Mouse (Mus musculus) layer of hippocampus, postnatal 10 days (tissue): ENCODE data around the gene Polg2. TPM values are rescaled to one million over a fixed set of nuclear protein-coding genes. Genes with fewer than 3 reads are reported as not detected.
"Not testable (repeated sequence)": the region's sequence is repeated elsewhere in the genome, so short reads cannot be mapped to it uniquely, and the experiment has no call there.

Source experiments
- DNase-seq, 2 experiments: peaks; one replicate each; pipeline ENCODE4 v3.0.0; 2021; ENCODE audit warnings: low spot score in 2 of 2
- microRNA-seq, 2 experiments: library from miRNA; unstranded; fragments of <30 nt; microRNA quantifications; one replicate each; pipeline ENCODE4 v1.2.0; 2021
- total RNA-seq, 2 experiments: library from RNA; stranded (reverse); gene quantifications; 2 replicates each; pipeline ENCODE4 v1.2.3; 2021

Gene Polg2
- total RNA-seq, 2 experiments from 2014 or later, result 3.9 to 5.6 TPM

GRCm38 (mm10) chr11:106728402-106729366 lies 50.7 kb downstream of the Polg2 start:
- DNase-seq, result no peak

GRCm38 (mm10) chr11:106727967-106728366 lies 51.4 kb downstream of the Polg2 start:
- no peak for DNase-seq

- DNase-seq, result not testable (repeated sequence)
Measured at GRCm38 (mm10) chr11:106724916-106725235, 54.5 kb downstream of the Polg2 start.

- no peak for DNase-seq
Measured at GRCm38 (mm10) chr11:106724176-106724915, 55.0 kb downstream of the Polg2 start.

- DNase-seq, result no peak
Measured at GRCm38 (mm10) chr11:106723611-106724125, 55.7 kb downstream of the Polg2 start.

- no peak for DNase-seq
Measured at GRCm38 (mm10) chr11:106722831-106723361, 56.4 kb downstream of the Polg2 start.

GRCm38 (mm10) chr11:106720379-106720778 lies 59.0 kb downstream of the Polg2 start:
- DNase-seq, result no peak

Small RNAs within 50 kb of the gene (microRNA-seq; reads per million reads assigned to microRNA genes)
- gene Gm25994, result 0 reads per million in 2 experiments
- gene Mir3064, result 20.1 to 21.0 reads per million in 2 experiments

Other genes with a start within 250 kb of the Polg2 start
- gene Tex2, start 166.1 kb downstream of the Polg2 start, total RNA-seq, result 10 to 100 TPM; 96.1 to 98.4 TPM
- gene Pecam1, start 28.9 kb downstream of the Polg2 start, total RNA-seq, result 10 to 100 TPM; 18.5 to 19.7 TPM
- gene Milr1, start 28.3 kb downstream of the Polg2 start, total RNA-seq, result 1 to 10 TPM in 1 of 2 experiments, under 1 TPM in 1; 0.62 to 1.3 TPM
- 100 to 1,000 TPM; 692 to 786 TPM for gene Ddx5, start 9.6 kb upstream of the Polg2 start, total RNA-seq
- 10 to 100 TPM; 11.3 to 12.9 TPM for gene Cep95, start 9.7 kb upstream of the Polg2 start, total RNA-seq
- 10 to 100 TPM; 29.5 to 31.1 TPM for gene Smurf2, start 141.2 kb upstream of the Polg2 start, total RNA-seq
- 10 to 100 TPM; 47.2 to 47.7 TPM for gene Kpna2, start 220.0 kb upstream of the Polg2 start, total RNA-seq
- gene 1810010H24Rik, start 246.1 kb upstream of the Polg2 start, total RNA-seq, result 1 to 10 TPM; 3.0 to 3.9 TPM